Mouse (Mus musculus) left cerebral cortex, adult 8-10 months (tissue): ENCODE data around the gene Ankrd27. TPM values are rescaled to one million over a fixed set of nuclear protein-coding genes. Genes with fewer than 3 reads are reported as not detected.
"Not testable (repeated sequence)": the region's sequence is repeated elsewhere in the genome, so short reads cannot be mapped to it uniquely, and the experiment has no call there.

Experiments
- DNase-seq, 2 experiments: peaks; one replicate each; pipeline ENCODE4 v3.0.0; 2022; ENCODE audit warnings: low spot score in 2 of 2
- total RNA-seq, 4 experiments: library from RNA; stranded (reverse); gene quantifications; 2 replicates each; pipeline ENCODE4 v1.2.4; 2022

Gene Ankrd27
- 10 to 100 TPM; 34.4 to 40.6 (median 39.1) TPM for total RNA-seq

DNA sequence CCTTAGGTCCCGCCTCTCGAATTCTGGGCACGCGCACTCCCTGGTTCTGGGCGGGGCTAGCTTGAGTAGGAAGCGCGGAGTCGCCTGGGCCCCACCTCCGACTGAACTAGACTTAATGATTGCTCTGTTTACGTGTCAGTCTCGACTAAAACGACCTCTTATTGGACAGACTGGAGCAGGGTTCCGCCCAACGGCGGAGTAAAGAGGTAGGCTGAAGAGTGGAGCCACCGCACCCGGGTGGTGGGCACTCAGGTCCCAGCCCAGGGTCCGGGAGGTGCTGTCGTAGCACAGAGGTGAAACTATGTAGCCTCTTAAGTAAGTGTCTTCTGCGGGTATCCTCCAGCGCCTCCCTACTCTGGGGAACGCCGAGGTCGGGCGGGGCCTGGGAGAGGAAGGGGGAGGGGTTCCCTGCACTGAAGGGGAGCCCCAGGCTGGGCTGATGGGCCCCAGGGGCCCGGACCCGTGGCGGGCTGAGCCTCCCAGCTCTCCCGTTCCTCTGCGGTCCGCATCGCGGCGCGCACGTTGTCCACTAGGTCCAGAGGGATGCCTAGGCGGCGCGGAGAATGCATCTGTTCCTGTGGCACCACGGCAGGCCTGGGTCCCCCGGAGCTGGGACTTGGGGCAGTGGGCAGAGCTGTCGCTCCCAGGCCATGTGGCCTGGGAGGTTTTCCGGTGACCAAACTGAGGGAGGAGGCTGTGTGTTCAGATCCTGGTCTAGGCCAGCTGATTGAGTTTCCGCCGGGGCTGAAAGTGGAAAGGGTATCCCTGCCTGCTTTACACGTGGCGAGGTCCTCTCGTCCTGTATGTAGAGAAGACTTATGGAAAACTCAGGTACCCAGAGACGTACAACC, at the start of gene Ankrd27:
TSS of gene Ankrd27 (plus strand) at position 190 of the 851 bp plus-strand sequence.
- DNase-seq: peak; percentile 94 to 95

DNA sequence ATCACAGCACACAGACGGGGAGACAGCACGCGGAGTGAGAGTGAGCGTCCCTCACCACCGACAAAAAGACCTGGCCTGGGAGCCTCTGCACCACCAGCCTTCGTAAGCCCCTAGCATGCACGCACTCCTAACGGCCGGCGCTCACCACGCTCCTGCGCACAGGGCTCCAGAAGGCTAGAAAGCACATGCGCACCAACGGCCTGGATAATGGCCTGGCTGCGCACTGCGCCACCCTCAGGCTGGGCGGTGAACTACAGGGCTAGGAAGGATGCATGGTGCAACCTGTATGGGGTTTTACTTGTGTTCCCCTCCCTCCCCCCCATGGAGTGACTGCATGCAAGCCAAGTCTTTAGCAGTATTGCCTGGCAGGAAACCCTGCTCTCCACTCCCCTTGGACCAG, 48.5 kb upstream of the Ankrd27 start, which contains the start of gene Tdrd12:
TSS of gene Tdrd12 (minus strand) at position 184 of the 400 bp plus-strand sequence.
- no peak for DNase-seq

GRCm38 (mm10) chr7:35545881-35546280, 40.2 kb upstream of the Ankrd27 start:
- peak; percentile 21 to 40 for DNase-seq

DNA sequence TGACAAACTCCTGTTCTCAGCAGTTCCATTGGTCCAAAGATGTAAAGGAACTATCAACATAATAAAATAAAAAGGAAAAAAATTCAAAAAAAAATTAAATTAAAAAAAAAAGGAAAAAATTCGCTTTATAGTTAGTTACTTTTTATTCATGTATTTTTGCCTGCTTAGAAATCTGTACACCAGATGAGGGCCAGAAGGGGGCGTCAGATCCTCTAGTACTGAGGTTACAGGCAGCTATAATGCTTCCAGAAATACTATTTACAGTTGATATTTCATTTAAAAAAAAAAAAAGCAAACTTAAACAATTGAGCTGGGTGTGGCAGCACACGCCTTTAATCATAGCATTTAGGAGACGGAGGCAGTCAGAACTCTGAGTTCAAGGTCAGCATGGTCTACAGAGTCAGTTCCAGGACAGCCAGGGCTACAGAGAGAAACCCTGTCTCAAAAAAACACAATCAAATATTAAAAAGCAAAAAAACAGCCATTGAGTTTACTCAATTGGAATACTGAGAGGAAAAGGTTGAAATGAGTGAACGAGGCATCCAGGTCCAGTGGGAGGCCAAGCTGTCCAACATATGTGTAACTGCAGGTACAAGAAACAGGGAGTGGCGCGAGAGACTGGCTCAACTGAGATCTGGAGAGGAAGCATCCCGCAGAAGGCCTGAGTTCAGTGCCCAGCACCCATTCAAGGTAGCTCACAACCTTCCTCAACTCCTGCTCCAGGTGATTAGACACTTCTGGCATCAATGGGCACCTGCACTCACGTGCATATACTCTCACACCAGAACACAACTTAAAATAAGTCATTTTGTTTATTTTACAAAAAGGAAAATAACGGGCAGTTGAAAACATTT, 32.1 kb upstream of the Ankrd27 start:
- peak; percentile 11 for DNase-seq

GRCm38 (mm10) chr7:35554605-35555175, 31.4 kb upstream of the Ankrd27 start:
- DNase-seq: peak; percentile 8 to 23

- peak; percentile 86 to 90 for DNase-seq
Observed at GRCm38 (mm10) chr7:35555224-35556204, 30.5 kb upstream of the Ankrd27 start.

GRCm38 (mm10) chr7:35556205-35556603, 29.8 kb upstream of the Ankrd27 start, which contains the start of gene Nudt19:
Gene Nudt19 (minus strand): TSS chr7:35556304.
- DNase-seq: no peak

GRCm38 (mm10) chr7:35556905-35557304, 29.1 kb upstream of the Ankrd27 start:
- no peak for DNase-seq

- DNase-seq: no peak
Observed at GRCm38 (mm10) chr7:35557577-35557976, 28.5 kb upstream of the Ankrd27 start.

- DNase-seq: no peak
Observed at GRCm38 (mm10) chr7:35558681-35559080, 27.4 kb upstream of the Ankrd27 start.

DNA sequence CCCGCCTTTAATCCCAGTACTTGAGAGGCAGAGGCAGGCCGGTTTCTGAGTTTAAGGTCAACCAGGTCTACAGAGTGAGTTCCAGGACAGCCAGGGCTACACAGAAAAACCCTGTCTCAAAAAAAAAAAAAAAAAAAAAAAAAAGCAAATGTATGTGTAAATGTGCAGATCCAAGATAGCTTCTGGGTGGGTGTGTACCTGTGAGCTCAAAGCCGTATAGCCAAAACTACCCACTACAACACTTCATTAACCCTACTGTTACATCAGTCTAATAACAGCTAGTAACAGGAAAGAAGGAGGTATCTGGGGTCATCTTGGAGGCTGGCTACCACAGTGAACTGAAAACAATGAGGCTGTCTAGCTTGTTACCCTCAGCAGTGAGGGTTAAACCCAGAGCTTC, 26.2 kb upstream of the Ankrd27 start:
- no peak for DNase-seq

DNA sequence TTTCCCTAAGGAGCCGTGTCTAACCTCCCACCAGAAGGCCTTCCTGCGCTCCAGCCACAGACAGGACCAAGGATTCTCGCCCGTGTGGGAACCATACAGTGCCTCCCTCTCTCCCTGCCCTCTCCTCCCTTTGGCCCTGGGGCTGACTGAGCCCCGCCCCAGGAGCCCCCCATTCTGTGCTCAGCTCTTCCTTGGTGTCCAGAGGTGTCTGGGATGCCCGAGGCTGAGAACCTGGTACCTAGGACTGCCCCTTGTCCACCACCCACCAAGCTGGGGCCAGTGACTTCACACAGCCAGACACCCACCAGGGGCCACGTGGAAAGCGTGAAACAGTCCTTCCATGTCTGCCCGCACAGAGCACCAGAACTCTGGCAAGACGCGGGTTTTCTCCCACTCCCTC, 23.0 kb upstream of the Ankrd27 start:
- no peak for DNase-seq

GRCm38 (mm10) chr7:35564067-35564865, 21.8 kb upstream of the Ankrd27 start:
- DNase-seq: no peak

DNA sequence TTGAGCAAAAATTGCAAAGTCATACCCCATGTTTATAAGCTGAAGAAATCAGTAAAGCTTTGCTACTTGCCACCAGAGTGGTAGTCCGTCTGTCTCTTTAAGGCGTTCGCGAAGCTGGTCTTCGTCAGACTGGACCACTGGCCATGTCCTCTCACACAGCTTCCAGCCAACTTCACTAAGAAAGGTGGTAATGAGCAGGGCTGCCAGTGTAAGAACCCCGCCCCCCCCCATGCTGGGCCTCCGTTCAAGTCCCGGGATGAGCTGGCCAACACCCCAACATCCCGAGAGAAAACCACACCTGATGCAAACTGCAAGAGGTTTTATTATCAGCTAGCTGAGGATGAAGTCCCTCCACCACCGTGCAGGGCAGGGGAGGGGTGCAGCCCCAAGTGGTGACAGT, 21.2 kb upstream of the Ankrd27 start:
- DNase-seq: not testable (repeated sequence)

DNA sequence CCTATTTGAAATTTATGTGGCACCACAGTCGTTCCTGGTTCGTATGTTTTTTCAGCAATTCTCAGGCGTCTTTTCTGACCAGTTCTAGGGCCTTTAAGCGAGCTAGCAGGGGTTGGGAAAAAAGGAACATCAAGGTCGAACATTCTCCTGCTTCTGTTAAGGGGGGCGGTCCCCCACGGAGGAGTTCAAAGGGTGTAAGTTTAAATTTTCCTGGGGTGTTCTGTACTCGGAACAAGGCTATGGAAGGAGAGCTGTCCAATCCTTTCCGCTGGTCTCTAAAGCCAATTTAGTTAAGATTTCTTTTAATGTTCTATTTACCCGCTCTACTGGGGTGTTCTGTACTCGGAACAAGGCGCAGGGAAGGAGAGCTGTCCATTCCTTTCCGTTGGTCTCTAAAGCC, 20.1 kb upstream of the Ankrd27 start:
- not testable (repeated sequence) for DNase-seq

GRCm38 (mm10) chr7:35569724-35570123, 16.3 kb upstream of the Ankrd27 start:
- DNase-seq: not testable (repeated sequence)

- not testable (repeated sequence) for DNase-seq
Observed at GRCm38 (mm10) chr7:35570883-35571282, 15.2 kb upstream of the Ankrd27 start.

DNA sequence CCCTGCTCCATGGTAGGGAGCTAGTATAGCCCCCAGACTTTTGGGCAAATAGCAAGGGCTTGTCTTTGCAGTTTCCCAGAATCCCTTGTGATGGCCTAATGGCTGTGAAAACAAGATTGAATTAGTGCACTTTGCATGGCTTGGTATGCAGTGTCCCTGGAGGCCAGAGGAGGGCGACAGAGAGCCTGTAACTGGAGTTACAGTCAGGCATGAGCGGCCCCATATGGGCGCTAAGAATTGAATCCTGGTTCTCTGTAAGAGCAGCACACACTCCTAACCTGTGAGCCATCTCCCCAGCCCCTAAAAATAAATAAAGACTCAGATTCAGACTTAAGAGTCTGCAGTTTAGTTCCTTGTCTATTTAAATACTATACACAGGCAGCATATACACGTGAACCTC, 6.2 kb upstream of the Ankrd27 start:
- no peak for DNase-seq

GRCm38 (mm10) chr7:35582719-35583118, 3.3 kb upstream of the Ankrd27 start:
- no peak for DNase-seq
